Mouse (Mus musculus) CD8-positive naive resting alpha-beta T cell, adult 2 months (primary cell): ENCODE results near the gene Rpp30.

Source experiments
- DNase-seq, 2 experiments: peaks; one replicate each; pipeline ENCODE4 v3.0.0; 2022; ENCODE audit warnings: low read depth in 2 of 2, low spot score in 2 of 2

Rpp30 gene

DNA sequence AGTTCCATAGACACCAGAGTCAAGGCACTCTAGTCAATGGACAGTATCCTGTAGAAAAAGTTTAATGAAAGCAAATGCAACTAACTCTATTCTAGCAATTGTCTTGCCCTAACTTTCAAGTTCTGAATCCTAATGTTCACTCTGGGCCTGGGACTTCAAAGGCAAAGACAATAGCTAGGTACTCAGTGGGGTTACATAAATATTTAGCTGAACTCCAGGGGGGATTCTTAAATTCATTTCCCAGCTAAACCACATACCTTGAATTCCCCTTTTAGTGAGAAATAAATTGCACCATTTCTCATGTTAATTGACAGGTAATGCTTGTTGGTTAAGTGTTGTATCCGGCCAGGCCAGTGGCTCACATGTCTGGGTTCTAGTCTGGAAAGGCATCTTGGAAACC, 40.7 kb downstream of the Rpp30 start:
- DNase-seq = no peak

DNA sequence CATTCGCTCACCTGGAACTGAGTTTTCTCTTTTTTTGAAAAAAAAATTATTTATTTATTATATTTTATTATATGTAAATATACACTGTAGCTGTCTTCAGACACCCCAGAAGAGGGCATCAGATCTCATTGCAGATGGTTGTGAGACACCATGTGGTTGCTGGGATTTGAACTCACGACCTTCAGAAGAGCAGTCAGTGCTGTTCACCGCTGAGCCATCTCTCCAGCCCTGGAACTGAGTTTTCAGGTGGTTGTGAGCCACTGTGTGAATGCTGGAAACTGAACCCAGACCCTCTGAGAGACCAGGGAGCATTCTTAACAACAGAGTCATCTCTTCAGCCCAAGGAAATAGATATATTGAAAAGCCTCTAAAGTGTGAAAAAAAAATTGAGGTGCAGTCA, 44.9 kb downstream of the Rpp30 start:
- DNase-seq = no peak

DNA sequence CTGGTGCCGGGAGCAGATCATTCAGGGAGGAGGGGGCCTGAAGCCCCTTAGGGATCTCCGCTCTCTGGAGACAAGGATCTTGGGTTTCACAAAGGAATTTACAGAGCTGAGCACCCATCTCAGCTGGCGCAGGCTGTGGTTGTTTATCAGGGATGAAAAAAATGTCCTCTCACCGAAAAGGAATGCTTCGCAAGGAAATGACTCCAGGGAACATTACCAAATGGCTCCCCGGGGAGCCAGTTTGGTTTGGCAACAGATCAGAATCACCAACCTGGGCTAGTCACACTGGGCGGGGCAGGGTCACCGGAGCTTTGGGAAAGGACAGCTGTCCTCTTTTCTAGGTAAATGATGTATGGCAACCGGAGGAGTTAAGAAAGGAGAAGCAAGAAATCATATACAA, 45.7 kb downstream of the Rpp30 start:
- DNase-seq = no peak

DNA sequence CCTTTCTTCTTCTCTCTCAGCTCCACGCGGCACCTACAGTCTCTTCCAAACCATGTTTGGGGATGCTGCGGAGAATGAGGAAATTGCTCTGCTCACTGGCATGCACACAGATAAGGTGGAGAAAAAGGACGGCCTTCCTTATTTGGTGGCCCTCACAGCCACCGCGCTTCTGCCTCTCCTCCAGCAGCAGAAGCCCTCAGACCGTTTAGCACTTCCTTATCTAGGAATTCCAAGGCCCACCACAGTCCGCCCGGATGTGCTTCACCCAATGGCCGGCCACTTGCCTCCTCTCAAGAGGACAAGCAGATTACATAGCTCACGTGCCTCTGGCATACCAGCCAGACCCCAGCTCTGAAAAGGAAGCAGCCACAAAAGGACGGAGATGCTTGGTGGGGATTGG, 46.1 kb downstream of the Rpp30 start:
- DNase-seq = no peak

DNA sequence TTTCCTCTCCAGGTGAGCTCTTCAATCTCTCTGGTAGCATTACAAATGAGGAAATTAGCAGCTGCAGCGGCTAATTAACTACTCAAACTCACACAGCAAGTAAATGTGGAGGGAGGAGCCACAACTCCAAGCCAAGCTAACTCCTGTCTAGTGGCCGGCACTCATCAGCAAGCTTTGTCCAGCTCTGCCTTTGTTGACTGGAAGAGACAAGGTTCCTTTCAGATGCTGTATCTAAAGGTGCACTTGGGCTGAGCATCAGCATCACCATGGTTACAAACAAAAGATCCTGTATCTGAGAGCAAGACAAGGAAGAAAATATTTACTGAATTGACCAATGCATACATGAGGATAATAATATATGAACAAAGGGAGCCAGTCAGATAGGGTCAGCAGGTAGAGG, 46.7 kb downstream of the Rpp30 start:
- DNase-seq = no peak

DNA sequence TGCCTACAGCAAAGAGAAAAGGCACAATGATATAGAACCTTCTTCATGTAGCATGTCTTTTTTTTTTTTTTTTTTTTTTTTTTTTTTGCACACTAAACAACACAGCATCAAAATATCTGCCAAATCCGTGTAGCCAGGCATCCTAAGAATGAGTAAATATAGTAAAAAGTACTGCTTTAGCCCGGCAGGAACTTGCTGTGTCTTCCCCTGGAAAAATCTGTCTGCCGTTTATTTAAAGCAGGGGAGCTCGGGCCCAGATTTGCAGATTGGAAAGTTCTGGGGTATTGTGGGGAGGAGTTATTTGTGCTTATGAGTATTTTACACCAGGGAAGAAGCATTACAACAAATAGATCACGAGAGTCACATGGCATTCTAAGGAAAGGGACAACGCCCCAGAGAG, 48.5 kb downstream of the Rpp30 start:
- DNase-seq = no peak

DNA sequence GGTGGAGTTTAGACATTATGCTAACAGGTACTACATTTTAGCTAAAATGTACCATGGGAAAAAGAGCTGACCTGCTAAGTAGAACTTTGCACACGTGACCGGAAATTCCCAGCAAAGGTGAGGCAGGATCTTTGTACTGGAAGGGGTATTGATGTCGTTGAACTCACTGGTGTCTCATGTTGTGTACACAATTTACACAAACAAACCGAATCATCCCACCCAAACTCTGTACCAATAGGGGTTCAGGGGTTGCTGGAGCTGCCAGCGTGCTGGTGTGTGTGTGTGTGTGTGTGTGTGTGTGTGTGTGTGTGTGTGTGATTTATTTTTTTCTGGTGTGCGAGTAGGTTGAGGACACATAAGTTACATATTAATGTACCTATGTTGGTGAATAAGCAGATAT, 49.5 kb downstream of the Rpp30 start:
- no peak for DNase-seq

DNA sequence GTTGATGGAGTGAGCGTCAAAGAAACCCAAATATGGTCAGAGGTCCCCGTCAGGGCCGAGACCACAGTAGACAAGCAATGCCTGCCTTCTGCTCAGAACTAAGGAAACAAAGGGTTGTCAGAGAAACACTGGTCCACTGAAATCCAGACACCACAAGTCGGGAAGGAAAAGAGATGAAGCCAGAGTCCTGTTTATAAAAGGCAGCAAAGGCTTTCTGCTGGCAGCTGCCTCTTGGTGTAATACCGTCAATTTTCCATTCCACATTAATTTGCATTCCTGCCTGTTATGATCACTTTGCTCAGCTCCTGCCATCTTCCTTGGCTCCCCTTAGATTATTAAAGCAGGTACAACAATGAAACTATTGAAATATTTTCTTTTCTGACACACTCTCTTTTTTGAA, 50.2 kb downstream of the Rpp30 start:
- no peak for DNase-seq

DNA sequence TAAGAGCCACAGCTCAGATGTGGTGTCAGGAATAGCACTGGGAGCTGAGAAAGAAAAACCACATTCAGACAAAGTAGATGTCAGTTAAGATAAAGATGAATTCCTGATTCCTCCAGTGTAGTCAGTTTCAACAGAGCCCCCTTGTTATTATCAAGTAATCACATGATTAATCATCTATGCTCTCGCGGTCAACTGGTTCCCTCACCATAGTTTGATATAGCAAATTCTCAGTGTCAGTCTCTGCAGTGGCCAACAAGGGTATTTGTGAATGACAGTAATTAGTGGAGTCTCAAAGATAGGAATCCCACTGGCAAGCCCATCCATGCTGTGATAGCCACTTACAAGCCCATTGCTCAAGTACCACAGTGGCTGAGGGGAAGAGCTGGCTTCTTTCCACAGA, 60.1 kb downstream of the Rpp30 start:
- no peak for DNase-seq

DNA sequence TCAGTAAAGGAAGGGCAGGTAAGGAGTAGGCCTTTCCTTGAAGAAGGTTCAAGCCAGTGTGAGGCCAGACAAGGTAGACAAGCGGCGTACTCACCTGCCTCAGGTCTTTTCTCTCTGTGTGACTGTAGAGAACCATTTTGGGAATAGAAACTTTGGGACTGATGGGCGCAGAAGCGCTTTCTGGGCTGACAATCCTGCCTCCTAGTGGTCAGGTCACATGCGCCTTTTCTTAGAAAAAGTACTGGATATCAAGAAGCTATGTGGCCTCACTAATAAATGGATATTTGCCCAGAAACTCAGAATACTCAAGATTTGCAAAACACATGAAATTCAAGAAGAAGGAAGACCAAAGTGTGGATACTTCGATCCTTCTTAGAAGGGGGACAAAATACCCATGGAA, 65.1 kb downstream of the Rpp30 start:
- DNase-seq = no peak

DNA sequence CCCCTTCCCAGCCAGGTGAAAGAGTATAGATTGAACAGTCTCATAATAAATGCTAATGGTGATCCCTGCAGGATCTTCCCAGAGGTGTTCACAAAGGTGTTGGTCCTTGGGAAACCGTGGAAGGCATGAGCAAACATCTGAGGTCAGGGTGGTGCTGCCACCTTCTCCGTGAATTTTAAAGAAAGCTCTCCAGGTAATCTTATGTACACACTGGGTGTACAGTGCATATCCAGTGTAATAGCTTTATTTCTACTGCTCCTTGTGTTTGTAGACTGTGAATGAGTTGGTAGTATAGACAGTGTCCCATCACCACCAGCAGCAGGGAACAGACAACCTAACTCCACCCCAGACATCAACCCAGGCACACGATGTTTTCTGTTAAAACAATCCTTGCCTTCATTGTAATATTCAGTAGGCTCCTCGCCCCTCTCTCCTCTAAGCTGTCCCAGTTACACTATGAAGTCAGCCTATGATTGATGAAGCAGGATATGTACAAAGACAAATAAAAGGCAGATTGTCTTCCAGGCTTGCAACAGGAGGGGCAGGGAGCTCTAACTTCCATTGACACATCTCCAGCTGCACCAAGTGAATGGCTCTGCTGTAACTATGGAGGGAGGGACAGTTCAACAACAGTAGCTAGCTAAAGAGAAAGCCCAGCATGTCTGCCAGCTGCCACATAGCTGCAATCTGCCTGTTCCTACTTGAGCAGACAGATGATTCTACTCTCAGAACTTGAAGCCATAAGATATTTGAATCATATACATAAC, 66.9 kb downstream of the Rpp30 start:
- no peak for DNase-seq
